Mouse (Mus musculus) heart, postnatal 4 days (tissue): ENCODE data around the gene Cep41. TPM values are rescaled to one million over a fixed set of nuclear protein-coding genes. Genes with fewer than 3 reads are reported as not detected.

Source experiments
- DNase-seq: peaks from one replicate; pipeline ENCODE4 v3.0.0; 2021
- total RNA-seq, 2 experiments: library from RNA; stranded (reverse); gene quantifications; 2 replicates each; pipeline ENCODE4 v1.2.3; 2021

The Cep41 gene
- total RNA-seq: 1 to 10 TPM; 4.2 to 8.0 TPM

DNA sequence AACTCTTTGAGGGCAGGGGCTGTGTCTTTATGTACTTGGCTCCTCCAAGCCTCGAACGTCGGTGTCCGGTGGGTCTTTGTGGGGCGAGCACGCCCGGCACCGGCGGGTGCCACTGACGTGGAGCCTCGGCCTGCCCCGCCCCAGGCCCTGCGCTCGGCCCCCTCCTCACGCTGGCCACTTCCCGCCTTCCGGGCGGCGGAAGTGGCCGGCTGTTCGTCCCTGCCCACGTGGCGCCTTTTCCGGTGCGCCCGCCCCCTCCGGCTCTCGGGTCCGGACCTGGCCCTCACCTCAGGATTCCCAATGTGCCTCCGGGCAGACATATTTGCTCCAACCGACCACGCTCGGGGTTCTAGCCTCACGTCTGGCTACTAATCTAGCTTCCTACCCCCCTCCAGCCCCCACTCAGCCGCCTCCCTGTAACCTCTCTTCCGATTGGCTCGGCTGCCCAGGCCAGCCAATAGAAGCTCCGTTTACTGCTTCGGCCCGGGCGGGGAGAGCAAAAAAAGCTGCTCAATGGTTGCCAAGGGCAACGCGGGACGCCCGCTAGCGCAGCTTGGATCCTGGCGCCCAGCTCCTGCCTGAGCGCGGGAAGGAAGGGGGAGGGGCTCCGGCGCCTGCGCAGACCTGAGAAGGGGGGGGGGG lies at the start of gene Cep41:
Gene Cep41 (minus strand): TSS at position 400 of the 642 bp plus-strand sequence.
- DNase-seq: peak; percentile 98

DNA sequence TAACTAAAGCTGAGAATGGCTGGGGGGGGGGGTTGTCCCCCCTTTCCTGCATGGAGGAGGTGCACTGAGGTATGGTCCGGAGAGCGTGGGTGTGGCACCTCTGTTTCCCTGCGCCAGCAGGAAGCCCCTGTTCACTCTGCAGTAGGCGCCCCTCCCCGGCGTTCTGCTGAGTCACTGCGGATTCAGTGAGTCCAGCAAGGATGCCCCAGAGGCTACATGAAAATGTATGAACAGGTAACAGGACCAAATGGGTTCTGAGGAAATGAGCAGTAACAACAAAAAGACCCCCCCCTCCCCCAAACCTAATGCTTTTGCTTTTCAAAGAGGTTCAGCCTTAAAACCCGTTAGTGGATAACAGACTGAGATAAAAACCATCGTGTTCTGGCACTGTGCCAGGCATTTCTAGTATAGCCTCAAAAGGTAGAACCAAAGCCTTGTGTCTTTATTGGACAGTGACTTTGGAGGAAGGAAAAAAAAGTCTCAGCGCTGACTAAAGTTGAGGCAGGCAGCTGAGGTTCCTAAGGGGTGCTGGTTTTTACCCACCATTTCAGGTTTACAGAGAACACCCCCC lies 45.7 kb upstream of the Cep41 start:
- peak; percentile 38 for DNase-seq

DNA sequence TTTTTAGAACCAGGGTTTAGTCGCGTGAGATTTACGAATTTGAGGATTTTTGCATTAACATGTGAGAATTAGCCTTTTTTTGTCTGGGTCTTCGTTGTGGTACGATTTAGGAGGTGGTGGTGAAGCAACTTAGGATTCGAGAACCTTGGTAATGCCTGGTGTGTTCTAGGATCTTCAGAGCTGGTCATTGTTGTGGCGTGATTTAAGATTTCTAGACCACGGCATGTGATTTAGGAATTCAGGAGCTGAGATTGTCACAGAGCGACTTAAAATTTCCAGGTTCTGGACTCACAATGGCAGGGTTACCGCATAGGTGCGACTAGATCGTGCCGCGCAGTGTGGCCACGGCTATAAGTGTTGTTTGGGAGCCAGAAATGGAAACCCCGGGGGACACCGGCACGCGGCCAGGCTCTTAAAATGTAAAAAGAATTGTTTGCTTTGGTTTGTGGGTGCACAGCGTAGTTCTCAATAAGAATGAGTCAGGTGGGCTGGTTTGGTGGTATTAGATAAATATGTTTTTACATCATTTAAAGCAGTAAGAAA lies 45.0 kb upstream of the Cep41 start:
- DNase-seq: no peak

DNA sequence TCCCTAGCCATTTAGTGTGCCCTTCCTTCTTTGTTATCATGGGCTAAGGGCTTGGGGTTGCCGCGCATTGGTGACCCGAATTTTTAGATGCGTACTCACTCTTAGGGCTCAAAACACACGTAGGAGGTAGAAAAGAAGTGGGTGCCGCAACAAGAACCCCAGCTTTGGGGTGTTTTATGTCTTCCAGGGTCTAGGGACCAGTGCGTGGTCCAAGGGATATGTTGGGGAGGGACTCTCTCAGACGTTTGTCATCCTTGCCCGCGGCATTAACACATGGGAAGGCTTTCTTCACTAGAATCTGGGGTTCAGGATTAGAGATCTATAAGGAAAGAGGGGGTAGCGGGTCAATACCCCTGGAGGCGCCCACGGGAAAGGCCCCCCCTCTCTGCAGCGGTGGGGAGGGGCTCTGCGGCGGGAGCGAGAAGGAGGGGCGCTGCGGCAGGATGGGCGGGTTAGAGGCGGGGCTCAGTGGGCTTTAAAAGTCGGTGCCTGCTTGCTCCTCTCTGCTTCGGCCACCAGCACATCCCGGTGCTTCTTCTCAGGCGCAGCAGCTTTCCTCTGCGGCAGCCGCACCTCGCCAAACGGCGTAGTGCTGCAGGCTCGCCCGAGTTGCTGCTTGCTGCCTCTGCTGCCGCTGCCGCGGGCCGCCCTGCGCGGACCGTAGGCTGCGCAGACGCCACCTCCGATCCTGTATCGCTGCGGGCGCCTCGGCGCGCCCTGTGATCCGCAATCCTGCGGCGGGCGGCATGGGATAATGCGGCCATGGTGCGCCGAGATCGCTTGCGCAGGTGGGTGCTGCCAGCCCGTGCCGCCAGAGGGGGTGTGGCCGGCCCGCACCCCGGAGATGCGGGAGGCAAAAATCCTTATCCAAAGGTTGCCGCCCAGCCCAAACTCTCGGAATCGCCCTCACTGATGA lies 44.3 kb upstream of the Cep41 start:
- DNase-seq: peak; percentile 86

DNA sequence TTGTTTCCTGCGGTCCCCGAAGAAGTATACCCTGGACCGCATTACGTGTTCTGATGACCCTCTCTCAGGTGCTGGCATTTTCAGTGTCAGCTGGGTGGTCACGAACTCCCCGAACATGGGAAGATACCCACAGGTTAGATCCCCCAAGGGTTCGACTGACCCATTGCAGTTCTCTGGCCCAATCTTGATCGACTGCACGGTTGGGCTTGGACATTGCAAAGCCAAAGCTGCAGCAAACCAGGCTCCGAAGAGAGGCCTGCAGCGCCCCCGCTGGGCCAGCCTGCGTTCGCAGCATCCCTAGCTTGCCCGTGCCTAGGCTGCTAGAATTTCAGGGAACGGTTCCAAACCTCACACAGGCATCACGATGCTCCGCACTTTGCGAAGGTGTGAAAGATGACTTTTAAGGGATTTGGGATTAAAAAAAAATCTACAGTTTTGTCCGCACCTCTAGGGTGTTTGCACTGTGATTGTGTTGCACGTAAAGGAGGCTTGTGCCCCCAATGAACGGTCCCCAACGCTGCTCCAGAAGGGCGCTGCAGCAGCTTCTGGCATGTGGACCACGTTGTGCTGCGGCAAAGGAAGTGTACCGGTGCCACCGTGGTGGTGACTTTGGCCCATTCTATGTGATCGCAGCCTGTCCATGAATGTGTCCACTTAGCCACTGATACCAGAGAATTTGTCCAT lies 43.5 kb upstream of the Cep41 start:
- peak; percentile 87 for DNase-seq

DNA sequence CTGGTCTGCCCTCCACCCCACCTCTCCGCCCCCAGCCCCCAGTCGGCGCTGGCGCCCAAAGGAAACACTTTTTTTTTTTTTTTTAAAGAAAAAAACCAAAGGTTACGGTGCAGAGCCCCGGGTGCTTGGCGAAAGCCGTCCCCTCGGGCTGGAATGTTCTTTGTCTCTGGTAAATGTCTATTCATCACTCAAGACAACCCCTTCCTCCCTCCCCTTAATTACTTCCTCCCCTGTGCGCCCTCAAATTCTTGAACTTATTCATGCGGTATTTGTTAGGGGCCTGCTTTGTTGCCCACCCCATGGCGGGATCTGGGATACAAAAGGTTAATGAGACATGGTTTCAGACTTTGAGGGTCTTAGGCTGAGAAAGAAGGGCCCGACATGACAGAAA lies 42.8 kb upstream of the Cep41 start:
- DNase-seq: peak; percentile 26

DNA sequence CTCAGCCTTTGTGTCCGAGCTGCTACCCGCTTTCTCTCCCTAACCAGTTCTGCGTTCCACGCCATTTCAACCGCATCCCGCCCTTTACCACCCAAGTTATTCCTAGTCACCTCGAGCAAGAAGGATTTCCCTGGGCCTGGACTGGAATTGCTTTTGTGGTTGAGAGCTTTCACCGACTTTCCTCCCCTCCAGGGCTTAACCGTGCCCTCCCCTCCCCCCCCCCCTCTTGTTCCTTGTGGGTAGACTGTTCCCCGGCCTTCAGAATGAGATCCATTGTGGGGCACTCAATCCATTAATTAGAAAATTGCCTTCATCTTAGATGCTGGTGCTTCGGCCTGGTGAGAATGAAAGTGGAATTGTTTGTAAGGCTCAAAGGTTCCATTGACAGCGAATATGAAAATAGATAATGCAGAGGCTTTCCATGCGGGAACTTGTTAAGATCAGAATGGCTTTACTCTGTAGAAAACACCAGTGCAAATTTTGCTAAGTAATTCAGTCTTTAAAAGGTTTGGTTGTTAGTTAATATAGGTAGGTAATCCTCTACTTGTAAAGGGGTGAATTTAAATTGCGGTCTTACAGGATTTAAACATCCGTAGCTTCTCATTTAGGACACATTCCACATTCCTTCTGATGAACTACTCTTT lies 42.3 kb upstream of the Cep41 start:
- DNase-seq: peak; percentile 25

DNA sequence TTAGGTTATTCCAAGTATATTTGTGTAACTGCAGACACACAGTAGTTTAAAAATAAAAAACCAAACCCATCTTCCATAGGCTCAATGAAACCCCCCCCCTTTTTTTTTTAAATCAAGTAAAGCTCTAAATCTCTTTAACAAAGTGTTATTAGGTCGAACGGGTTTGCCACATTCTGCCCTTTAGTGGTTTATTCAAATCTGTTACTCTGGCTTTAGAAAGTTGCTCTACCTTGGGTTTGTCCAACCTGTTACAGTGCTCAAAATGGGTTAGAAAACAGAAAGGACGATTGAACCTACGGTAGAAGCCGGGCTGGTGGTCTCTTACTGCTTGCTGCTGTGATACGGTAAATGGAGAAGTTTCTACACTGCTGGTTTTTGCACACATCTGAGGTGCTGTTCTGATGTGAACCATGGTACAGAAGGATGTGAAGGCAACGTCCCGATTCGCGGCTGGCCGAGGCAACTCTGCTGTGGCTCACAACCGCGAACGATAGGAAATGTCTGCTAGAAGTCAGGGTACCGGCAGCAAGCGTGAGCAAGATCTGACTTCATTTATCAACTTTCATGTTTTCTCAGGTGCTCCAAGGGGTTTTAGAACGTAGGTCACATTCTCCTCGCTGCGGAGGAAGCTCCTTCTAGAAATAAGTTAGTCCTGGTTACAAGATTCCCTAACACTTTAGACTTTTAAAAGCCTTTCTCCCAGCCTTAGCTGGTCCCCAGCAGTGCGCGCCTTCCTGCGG lies 41.6 kb upstream of the Cep41 start:
- DNase-seq: no peak

DNA sequence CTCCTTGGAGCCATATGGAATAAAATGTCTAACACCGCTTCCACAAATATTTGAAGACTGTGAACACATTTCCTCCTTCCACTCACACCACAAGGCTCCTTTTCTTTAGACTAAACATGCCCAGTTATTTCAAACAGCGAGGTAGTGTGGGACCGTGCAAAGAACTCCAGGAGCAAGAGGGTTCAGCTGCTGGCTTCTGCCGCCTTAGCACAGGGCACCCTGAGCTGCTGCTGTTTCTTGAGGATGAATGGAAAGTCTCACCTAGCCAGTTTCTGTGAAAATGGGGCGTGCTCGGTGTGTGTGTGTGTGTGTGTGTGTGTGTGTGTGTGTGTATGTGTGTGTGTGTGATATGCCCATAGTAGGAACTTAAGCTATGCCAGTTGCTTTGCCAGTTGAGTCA lies 40.9 kb upstream of the Cep41 start:
- DNase-seq: no peak

DNA sequence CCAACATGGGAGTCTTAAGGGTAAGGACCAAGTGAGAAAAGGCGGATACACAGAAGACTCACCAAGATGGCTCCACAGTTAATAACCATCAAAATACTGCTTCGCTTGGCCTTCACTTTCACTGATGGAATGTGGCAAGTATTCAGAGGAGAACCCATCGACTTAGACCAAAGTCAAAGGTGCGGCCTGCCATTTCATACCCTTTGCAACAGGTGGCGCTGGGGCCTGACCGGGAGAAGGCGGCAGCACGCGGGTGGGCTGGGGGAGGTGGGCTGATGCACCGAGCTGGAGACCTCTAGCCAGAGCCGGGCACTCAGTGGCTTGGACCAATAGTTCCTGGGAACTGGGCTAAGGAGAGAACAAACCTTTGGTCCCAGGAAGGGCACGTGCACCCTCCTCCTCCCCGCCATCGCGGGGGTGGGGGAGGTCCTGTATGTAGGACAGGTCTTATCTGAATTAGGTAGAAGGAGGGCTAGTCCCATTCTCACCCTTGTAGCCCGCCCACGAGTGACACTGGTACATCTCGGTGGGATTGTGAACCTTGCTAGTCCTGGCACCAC lies 39.1 kb upstream of the Cep41 start:
- DNase-seq: no peak

DNA sequence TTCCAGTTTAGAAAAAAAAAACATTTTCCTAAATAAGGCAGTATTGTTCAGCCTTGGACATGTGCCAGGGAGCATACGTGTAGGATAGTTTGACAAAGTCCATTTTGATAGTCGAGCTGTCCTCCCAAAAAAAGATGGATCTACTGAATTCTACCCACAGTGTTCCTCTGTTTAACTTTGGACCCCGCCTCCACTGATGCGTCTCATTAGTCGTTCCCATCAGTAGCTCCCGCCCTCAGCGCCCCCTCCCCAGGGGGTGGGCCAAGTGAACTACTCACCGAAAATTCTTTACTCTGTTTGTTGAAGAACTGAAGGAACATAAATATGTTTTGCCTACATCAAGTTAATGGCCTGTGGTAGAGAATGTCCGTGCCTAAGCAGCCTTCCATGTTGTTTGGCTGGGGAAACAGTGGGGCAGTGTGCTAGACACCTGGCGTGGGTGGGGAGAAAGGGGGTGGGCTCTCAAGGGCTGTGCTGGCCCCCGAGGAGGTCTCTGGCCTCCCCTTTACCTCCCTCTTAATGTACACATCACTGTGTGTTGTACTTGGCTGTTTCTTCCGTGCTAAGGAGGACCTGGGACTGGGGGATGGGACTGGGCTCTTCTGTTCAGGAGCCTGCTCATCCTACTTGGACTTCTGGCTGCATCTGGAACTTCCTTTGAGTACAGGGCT lies 36.9 kb upstream of the Cep41 start:
- DNase-seq: peak; percentile 62

DNA sequence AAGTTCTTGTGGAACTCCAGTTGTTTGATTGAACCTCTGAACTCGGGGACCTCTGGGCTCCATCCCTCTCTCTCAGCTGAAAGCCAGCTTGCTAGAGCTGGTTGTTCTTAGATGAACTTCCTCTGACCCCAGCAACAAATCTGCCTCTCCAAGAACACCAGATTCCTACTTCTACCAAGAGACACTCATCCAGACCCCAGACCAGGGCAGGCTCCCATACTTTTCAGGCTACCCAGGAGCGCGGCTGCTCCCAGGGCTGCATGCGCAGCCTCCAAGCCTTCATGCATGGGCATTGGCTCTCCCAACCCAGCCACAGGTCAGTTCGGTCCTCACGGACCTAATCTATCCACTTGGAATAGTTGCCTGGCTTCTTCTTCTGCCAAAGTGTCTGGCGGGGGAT lies 29.8 kb upstream of the Cep41 start, which contains the start of gene Mest:
Gene Mest (plus strand): TSS at position 217 of the 400 bp plus-strand sequence.
- no peak for DNase-seq

DNA sequence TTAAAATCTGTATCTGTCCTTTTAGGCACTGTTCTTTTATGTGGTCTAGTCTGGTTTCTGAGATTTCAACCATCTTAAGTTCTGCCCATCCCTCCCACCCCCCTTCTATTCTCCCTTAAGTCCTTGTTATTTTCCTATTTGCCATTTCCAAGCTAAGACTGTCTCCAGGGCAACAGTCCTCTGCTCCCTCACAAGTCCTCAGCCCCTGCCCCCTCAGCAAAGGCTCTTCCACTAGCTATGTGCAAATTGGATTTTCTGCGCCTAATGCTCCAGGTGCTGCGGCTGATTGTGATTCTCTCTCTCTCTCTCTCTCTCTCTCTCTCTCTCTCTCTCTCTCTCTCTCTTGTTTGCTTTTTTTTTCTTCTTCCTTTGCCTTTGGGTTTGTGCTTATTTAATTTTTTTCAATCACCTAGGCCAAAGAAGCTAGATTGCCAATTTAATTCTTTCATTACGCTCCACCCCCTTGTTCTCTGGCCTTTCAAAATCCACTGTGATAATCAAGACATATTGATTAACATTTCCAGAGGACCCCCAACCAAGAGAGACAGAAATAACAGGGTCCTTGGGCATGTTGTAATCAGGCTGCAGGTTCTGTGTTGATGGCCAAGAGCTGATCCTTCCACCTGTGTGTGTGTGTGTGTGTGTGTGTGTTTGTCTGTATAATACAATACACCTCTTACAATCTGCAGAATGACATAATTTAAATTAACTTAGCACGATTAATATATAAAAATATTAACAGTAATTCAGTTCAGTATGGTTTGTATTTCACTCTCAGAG lies 29.0 kb upstream of the Cep41 start:
- no peak for DNase-seq

DNA sequence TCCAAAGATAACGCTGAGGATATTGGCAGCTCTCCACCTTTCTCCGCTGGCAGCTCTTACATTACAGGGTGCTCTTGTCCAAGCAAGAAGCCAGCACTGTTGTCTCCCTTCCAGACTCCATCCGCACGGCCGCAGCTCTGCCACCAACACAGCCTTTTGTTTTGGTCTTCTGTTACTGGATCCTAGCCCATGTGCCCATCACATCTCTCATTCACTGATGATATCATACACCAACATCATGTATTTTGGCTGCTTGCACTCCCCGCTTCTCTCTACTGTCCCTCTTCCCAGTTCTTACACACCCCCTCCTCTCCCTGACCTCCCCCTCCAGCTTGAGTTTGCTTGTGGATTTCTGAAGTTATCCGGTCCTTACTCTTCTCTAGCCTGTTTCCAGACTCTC lies 23.2 kb upstream of the Cep41 start:
- no peak for DNase-seq

DNA sequence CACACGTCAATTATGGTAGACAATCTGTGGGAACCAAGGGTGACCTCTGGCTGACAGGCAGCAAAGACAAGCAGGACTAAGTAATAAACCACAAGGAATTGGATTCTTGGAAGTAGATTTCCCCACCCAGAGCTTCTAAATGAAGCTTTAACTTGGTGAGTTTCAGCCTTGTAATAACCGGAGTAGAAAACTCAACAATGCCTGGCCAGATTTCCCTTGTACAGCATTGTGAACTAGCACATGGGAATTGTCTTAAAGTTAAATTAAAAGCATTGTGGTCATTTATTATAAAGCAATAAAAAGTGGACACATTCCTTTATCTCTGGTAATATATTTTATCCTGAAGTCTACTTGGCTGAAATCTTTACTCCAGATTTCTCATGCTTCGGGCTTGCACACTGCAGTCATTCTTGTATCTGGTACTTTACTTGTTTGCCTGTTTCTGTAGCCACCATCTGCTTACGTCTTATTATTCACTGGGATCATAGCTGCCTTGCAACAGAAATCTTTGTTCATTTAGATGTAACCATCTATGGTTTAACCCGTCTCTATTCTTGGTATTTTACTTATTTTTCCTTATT lies 21.4 kb upstream of the Cep41 start:
- no peak for DNase-seq

DNA sequence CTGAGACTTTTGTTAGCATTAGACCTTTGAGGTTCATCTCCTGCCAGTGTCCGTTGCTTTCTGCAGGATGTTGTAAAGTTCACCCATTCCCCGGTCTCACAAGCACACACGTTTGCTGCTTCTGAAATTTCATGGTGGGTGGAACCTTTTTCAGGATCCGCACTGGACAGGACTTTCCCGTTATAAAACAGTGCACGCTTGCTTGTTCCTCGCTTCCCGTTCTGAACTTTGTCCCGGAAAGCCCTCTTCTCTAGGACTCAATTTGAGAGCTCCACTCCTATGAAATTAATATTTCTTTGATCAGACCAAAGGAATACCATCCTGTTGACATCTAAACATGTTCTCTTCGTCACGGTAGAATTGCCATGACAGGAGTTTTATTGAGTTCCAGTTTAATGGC lies 20.3 kb upstream of the Cep41 start:
- DNase-seq: no peak

DNA sequence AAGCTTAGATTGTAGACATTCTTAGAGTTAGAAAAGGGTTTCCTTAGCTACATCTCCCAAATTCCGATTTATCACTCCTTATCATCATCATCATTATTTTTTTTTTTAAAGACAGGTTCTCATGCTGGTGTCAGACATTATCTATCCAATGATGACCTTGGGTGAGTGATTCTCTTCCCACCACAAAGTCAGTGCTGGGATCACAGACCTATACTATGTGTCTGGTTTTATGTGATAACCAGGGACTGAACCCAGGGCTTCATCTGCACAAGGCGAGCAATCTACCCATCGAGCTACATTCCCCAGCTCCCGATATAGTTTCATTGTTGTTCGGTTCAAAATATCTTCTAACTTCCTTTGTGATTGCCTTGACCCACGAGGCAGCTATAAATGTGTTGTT lies 19.9 kb upstream of the Cep41 start:
- no peak for DNase-seq

DNA sequence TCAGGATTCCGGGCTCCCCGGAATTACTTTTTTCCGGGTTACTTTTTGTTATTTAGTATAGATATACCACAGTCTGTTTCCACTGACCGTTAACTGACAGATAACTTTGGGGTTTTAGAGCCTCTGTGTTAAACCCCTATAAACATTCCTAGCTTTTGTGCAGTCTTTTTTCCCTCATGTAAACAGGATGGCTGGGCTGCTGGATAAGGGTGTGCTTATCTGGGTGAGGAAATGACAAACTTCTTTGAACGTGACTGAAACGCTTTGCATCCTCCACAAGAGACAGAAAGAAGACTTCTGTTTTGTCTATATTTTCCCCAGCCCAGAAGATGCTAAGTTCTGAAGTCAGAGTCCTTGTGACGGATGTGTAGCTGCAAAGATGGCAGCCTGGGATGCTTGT lies 18.9 kb upstream of the Cep41 start:
- DNase-seq: no peak

DNA sequence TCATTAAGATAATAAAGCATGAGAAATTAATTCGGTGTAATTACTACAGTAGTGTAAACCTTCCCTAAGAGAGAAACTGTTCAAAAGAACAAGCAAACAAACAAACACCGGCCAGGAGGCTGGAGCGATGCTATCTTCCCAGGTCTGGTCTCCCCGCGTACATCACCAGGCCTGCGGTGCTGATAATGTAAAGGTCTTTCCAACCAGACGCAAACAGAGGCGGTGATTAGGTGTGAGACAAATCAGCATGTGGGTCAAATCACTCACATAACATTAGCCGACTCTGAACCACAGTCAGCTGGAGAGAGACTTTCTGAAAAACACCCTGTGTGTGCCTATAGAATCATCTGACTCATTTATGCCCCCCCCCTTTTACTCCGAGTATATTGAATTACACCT lies 17.8 kb upstream of the Cep41 start:
- DNase-seq: no peak
